Mouse (Mus musculus): ENCODE results near the gene Cdc45.
A peak's percentile ranks its signal among the peaks of the same experiment; 100 is the strongest.
"Not testable (repeated sequence)": the region's sequence is repeated elsewhere in the genome, so short reads cannot be mapped to it uniquely, and the experiment has no call there.

The Cdc45 gene

DNA sequence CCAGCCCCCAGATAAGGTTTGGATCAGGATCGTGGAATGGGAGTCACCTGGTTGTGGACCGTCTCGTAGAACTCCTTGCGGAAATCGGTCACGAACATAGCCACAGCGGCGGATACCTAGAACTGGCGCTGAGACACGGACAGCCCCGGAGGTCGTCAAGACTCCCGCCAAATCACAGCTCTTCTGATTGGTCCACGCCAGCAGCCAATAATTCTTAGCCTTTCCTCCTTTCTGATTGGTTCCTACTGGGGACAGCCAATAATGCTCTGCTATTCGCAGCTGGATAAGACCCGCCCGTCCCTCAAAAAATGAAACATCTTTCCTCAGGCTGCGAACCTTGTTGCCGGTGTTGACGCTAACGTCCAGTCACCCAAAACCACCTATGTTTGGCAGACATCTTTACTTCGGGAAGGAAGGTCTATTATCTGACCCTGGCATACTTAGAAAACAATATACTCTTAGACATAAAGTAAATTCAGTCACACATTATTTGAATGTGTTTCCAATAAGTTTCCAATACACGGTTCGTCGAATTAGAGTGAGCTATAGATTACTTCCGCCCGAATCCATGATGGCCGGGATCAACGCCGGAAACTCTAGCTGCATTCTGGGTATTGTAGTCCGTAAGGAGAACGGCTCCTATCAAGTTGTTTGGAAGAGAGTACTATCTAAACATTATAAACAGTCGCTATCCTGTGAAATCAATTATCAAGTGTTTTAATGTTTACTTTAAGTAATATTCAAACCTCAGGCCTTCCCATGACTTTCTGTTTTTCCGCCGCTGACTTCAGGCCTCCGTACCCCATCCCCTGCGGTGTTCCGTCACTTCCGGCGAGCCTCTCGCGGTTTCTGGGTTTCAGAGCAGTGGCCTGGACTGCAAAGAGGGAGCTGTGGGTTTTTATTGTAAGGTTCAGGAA is at the start of gene Cdc45, which contains the start of gene Ufd1:
Gene Cdc45, minus strand, starts transcription at position 520 of the 917 bp plus-strand sequence.
Gene Ufd1, plus strand, starts transcription at position 312 of the 917 bp plus-strand sequence.
- DNase-seq (ENCODE audit: extremely low read depth, low read depth): peak; percentile 98

DNA sequence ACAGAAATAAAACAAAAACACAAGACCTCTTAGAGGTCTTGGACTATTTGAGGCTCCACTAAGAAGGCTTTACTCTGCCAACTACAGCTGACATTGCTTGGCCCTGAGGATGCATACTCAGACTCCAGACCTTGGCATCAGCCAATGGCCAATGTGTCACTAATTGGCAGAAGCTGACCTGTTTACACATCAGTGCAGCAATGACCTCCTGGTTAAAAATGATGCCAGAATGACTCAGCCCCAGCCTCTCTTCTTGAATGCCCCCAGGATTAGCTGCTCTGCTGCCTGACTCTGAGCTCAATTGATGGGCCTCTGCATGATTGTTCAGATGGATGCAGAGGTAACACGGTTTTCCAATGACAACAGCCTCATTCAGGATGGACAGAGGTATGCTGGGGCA is 48.4 kb upstream of the Cdc45 start:
- DNase-seq (ENCODE audit: extremely low read depth, low read depth): no peak

DNA sequence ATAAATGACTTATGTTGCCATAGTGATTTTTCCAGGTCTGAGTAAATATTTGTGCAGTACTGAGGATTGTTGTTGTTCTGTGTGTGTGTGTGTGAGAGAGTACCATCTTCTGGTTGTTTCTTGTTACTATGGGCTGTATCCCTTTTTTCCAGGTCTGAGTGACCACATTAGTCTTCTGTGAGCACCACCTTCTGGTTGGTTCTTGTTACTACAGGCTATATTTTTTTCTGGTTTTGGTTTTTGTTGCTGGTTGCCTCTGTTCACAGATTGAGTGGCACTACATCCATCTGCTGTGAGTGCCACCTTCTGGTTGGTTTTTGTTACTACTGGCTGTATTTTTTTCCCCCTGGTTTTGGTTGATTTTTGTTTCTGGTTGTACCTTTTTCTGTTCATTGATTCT is 46.8 kb upstream of the Cdc45 start:
- DNase-seq (ENCODE audit: extremely low read depth, low read depth): peak; percentile 56

DNA sequence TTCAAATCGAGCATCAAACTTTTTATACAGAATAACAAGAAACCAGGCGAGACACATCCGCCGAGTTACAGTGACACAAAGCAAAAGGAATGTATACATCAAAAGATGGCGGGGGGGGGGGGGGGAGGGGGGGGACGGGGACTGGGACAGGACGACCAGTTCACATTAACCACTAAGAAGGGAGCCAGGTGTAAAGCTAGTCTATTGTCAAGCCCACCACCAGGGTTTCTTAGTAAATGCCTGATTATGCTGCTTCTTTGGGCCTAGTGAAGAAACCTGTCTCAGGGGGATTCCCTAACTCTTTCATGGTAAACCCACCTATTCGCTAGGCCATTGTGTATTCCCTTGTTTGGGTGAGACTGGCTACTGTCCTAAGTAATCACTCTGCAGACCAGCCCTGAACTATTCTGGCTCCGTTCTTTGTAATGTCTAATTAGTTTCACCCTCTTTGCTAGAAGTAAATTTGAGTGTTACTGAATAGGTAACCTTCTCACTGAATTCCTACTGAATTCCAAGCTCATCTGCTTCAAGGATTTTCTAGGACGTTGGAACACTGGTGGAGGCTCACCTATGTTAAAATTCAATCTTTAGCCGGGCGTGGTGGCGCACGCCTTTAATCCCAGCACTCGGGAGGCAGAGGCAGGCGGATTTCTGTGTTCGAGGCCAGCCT is 37.9 kb upstream of the Cdc45 start:
- not testable (repeated sequence) for DNase-seq (ENCODE audit: extremely low read depth, low read depth)

DNA sequence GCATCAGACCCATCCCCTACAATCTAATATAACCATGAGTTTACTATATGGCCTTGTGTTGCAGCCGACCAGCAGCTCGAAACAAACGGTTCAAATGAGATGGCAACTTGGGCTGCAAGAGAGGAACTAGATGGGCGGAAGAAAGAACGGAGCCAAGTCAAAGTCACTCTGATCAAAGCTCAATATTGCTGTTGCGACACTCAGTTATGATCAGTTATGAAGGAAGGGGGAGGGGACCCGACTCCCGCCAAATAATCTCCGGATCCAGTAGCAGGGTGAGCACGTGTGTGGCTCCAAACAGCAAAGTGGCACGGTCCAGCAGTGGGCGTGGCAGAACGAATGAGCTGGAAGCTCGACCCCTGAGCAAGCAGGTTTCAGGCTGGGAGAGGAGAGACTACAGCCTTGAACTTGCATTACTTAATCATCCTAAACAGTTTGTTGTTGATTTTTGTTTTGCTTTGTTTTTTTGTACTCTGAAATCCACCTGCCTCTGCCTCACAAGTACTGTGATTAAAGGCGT is 34.6 kb upstream of the Cdc45 start:
- no peak for DNase-seq (ENCODE audit: extremely low read depth, low read depth)

DNA sequence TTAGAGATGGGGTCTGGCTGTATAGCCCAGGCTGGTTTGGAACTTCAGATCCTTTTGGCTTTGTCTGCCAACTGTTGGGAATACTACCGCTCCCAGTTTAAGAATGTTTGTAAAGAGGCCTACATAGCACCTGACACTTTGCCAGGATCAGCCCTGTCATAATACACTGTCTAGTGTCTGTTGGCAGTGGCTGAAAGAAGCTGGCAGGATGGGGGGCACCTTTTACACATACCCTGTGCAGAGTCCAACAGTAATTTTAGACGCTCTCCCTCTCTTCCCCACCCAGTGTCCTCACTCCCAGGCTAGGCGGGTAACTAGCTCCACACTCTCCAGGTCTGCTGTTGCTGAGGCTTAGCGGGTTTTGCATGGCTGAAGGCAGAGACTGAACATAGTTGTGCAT is 26.6 kb upstream of the Cdc45 start:
- no peak for DNase-seq (ENCODE audit: extremely low read depth, low read depth)

DNA sequence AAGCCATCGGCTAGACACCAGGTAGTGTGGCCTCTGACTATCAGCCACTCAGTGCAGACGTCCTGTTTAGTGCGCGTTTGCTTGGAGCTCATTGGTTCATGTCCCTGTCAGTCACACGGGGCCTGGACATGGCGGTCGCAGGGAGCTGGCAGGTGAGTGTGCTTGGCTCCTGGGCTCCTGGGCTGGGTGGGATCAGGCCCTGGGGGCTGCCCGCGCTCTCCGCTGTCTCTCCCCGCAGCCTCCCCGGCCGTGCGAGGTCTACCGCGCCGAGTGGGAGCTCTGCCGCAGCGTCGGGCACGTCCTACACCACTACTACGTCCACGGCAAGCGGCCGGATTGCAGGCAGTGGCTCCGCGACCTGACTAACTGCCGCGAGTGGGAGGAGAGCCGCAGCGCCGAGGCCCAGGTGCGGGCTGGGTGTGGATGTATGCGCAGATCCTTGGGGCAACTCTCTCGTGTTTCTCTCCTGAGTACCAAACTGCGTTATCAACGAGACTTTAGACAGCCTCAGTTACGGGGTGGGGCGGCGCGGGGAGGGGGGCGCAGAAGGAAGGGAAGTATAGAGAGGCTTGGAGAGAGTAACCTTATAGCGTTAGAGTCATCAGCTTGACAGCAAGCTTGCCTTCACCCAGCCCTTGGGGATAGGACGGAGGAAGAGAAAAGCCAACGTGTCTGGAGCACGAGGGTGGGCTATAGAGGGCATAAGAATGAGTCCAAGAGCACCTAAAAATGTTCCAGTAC is 24.9 kb upstream of the Cdc45 start, which contains the start of the genes 2510002D24Rik and Gm28539:
Gene 2510002D24Rik, plus strand, starts transcription at position 111 of the 741 bp plus-strand sequence.
Gene Gm28539, plus strand, starts transcription at position 117 of the 741 bp plus-strand sequence.
- DNase-seq (ENCODE audit: extremely low read depth, low read depth): peak; percentile 91

DNA sequence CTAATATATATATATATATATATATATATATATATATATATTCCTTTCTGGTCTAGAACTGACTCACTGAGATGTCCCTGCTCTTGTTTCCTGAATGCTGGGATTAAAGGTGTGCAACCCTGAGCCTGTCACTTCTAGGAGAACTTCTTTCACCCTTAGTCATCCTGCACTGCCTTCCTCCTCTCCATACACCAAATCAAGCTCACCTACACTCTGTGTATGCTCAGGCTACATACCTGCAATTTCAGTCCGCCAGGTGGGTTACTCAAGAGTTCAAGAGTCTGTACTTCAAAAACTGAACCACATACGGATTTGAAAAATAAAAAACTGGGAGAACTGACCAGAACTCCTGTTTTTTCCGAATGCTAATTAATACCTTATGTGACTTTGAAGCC is 24.3 kb upstream of the Cdc45 start:
- DNase-seq (ENCODE audit: extremely low read depth, low read depth): no peak

DNA sequence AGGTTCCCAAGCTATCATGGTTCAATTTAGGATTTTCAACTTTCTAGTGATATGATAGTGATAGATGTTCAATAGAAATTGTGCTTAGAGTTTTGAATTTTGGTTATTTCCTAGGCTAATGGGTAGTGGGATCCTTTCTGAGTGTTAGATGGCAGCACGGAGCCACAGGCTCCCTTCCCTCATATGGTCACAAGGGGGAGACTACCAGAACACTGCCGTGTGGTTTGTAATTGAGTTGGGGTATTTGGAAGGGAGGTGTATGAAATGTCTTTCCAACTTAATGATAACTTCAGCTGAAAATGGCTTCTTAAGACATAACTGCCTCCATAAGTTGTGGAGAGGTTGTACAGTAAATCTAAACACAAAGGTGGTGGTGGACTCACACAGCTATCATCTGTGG is 21.7 kb upstream of the Cdc45 start:
- DNase-seq (ENCODE audit: extremely low read depth, low read depth): no peak

DNA sequence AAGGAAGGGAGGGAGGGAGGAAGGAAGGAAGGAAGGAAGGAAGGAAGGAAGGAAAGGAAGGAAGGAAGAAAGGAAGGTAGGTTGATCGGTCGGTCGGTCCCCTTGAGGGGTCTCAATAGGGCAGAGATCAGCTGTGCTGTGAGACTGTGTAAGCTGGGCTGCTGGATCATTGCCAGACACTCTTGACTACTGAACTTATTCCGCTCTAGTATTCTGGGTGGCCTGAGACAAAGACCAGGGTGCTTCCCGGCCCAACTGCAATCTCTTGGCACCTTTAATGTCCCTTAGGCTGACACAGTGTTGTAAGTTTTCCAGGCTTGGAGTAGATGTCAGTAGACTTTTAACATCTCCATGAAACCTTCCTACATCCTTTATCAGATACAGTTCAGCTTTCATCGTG is 17.3 kb upstream of the Cdc45 start:
- DNase-seq (ENCODE audit: extremely low read depth, low read depth): no peak

DNA sequence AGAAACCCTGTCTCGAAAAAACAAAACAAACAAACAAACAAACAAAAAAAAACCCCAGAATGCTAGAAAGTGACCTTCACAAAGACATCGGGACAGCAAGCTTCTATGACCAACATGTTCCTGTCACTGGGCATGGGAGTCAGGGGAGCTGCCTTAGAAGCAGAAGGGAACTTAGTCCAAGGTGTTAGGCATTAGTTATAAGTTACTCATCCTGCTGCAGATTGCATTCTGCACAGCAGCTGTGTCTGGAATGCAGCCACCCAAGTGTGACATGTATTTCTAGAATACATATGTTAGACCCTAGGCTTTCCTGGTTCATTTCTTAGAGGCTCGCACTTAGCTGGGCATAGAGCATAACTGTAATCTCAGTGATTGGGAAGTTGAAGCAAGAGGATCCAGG is 16.8 kb upstream of the Cdc45 start:
- DNase-seq (ENCODE audit: extremely low read depth, low read depth): no peak

DNA sequence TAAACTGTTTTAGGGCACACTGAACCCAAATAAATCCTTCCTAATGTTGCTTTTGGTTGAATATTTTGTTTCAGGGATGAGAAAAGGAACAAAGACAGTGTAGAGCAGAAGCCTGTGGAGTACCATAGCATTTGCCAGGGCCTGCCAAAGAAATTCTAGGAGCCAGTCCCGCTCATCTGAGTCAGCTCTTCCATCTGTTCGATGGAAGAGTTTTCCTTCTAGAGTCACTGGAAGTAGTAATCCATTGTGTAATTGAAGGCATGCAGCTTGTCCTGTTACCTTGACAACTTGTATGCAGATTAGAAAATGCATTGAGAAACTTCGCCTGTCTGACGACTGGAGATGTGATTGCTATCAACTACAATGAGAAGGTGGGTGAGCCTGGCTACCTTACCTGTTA is 11.1 kb upstream of the Cdc45 start:
- no peak for DNase-seq (ENCODE audit: extremely low read depth, low read depth)

DNA sequence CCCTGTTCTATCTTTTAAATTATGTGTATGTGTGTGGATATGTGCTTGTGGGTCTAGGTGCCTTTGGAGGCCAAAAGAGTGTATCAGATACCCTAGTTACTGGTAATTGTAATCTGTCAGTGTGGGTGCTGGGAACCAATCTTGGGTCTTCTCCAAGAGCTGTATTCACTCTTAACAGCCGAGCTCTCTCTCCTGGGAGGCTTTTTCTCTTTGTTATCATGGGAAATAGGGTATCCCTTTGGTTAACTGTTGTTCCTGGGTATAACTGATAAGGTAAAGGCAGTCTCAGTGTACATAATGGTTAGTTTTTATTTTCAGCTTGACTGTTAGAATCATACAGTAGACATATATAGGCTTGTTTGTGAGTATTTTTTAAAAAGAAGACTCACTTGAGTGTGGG is 10.6 kb upstream of the Cdc45 start:
- DNase-seq (ENCODE audit: extremely low read depth, low read depth): peak; percentile 20

DNA sequence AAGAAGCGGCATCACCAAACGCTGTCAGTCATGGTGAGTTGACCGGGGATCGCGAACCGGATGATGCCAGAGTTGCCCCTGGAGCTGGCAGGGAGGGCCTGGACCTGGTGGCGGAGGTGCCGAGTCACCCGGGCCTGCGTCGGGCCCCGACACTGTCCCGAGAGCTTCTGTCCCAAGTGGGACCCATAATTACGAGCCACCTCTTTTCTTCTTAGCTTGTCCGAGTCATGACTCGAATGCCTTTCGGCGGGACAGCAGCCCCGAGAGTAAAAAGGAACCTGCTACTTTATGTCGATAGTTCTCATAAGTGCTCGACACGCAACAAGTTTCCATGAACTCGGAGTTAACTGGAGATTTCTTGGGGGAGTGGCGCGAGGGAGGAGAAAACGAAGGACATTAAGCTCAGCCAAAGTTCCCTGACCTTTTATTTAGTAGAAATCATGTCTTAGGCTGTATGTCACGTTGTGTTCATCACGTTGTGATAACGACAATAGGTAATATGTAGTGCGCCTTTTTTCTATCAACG is 661 bp upstream of the Cdc45 start:
- no peak for DNase-seq (ENCODE audit: extremely low read depth, low read depth)

DNA sequence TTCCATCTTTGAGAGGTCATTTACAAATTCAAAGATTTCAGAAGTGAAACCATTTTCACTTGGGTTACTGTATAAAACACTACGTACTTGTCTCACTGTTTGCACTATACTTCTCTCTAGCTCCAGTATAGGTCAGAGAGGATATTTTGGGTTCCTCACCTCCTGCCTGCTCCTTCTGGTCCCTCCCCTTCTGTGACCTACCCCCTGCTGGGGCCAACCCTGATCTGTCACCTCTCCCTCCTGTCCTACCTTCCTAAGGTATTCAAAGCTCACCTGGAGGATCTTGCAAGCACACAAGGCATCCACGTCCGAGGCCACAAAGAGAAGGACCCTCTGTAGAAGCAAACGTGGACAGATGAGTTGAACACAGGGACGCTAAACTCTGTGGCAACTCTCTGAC is 755 bp downstream of the Cdc45 start:
- DNase-seq (ENCODE audit: extremely low read depth, low read depth): no peak

DNA sequence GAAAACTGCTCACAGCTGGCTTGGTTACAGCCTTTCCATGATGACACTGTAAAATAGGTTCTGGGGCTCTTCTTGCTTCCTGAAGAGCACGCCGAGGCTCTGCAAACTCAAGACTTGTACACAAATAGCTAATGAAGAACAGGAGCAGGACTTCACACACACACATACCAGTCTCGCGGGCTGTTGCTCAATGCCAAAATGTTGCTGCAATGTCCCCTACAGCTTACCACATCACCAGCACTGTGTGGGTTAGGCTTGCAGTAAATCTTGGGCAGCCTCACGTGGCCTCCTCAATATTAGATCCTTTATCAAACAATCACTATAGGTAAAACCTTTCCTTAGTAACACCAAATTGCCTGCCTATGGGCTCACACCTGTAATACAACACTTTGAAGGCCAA is 2.8 kb downstream of the Cdc45 start:
- no peak for DNase-seq (ENCODE audit: extremely low read depth, low read depth)

DNA sequence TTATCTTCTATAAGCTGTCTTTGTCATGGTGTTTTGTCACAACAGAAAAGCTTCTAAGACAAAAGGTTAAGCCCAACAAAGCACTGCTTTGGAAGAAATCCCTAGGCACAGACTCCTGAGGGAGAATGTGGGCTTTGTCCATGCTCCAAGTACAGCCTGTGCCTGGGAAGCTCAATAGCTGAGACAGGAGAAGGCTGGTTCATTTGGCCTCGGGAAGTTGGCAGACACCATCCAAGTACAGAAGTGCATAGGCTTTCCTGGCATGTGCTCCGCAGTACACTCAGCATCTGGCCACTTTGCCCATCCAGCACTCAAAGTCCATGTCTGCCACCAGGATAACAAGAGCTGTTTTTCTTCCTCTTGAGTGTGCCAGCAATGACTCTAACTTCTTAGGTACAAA is 6.0 kb downstream of the Cdc45 start:
- DNase-seq (ENCODE audit: extremely low read depth, low read depth): no peak

DNA sequence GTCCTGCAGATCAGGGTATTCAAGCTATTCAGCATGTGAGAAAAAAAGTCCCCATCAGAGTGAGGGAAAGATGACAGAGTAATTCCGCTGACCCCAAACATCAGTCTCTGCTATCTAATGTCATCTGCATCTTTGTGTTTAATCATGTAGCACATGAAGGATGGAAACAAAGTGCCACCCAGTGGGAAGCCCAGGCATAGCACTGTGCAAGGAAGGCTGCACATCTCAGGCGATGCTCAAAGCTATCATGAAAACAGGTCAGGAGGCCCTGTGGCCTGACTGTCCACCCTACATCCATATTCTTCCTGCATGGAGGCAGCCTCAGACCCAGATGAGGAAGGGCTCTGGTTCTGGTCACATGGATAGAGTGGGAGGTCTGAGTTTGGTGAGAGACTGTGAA is 12.9 kb downstream of the Cdc45 start:
- DNase-seq (ENCODE audit: extremely low read depth, low read depth): no peak

DNA sequence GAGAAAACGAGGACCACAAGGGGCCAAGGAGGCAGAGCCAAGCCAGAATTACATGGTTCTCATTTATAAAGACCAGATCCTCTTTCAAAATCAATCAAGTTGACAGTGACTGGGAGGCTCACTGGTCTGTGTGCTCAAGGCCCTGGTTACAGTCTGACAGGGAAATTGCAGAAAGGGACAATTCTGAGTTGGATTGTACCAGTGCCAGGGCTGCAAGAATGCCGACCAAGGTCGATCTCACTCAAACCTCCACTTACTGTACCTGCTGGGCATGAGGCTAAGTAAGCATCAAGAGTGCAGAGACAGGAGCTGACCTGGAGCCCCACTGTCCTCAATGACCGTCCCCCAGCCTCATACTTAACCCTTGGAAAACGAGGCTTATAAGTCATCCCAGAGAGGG is 13.6 kb downstream of the Cdc45 start:
- DNase-seq (ENCODE audit: extremely low read depth, low read depth): no peak

DNA sequence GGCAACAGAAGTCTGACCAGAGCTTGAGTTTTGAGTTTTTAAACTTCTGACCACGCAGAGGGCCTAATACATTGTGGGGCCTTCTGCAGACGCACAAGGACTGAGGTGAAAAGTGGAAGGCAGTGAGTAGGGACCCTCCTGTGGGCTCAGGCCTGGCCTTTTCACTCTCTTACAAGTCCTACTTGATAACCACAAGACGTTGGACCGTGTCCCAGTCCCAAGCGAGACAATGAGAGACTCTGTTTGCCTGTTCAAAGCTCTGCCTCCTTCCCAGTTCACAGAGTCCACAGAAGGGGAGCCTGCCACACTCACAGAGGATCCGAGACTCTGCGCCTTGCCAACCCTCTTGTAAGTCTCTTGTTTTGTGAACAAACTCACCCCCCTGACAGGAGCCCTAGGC is 15.1 kb downstream of the Cdc45 start:
- DNase-seq (ENCODE audit: extremely low read depth, low read depth): no peak

DNA sequence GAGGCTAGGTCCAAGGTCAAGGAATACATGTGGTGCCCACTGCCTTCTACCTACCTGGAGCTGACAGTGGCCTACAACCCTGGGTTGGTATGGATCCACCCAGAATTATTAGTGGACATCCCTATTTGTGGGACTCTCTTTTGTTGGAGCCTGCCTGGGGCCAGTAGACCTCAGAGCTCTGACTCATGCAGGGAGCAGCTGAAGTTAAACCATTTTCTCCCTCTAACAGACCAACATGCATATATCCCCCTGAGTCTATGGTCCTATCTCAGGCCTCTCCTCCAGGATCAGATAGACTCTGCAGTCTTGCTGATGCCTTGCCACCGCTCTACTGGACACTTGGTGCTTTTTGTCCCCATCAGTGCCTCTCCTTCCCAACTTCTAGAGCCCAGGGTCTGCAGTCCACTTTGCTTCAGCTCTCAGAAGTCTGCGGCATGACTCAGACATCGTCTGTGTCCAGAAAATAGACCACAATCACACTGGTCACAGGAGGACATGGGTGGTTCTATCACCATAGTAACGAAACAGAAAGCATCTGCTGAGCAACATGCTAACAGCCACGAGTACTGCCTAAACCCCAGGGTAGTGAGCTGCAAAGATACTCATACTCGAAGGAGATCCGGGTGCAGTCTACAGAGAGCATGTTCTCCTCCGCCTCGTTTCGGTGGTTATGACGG is 16.4 kb downstream of the Cdc45 start:
- no peak for DNase-seq (ENCODE audit: extremely low read depth, low read depth)

Measured in MEL-GATA-1-ER (cell line).